Mouse (Mus musculus) erythroblast, embryonic 14.5 days (primary cell): ENCODE data around the gene Adamtsl2.

Experiments used
- GATA1 ChIP-seq: IDR thresholded peaks from 2 replicates; pipeline ENCODE4 v1.6.1; 2012; ENCODE audit warnings: low read length, inconsistent platforms, mixed read lengths
- TAL1 ChIP-seq: IDR thresholded peaks from 3 replicates; pipeline ENCODE4 v1.6.1; 2012; ENCODE audit warnings: low read length, inconsistent platforms, mixed read lengths

GRCm38 (mm10) chr2:27059187-27059586, 20.0 kb upstream of the Adamtsl2 start:
- TF ChIP-seq GATA1 = no peak
- TF ChIP-seq TAL1 = no peak
